Mouse (Mus musculus): ENCODE measurements at regions not wholly inside any gene's neighbourhood (a gene's known extent, or its start where the extent isn't known, plus 50 kb on each side); places are given as distances from the start of the nearest gene placed in this dataset.

- no peak for DNase-seq
Observed at GRCm38 (mm10) chr13:54318161-54318560, 53.0 kb upstream of the Cplx2 start.

- no peak for DNase-seq
Observed at GRCm38 (mm10) chr13:54318601-54319000, 52.5 kb upstream of the Cplx2 start.

GRCm38 (mm10) chr13:54320212-54320611, 50.9 kb upstream of the Cplx2 start:
- no peak for DNase-seq

- DNase-seq, result no peak
Observed at GRCm38 (mm10) chr13:54321011-54321410, 50.1 kb upstream of the Cplx2 start.
